Mouse (Mus musculus): ENCODE measurements around the gene Emc6. TPM values are rescaled to one million over a fixed set of nuclear protein-coding genes. Genes with fewer than 3 reads are reported as not detected.
A peak's percentile ranks its signal among the peaks of the same experiment; 100 is the strongest.

Emc6 gene
- polyA plus RNA-seq, 1 experiment from 2014 or later, result 169 TPM

GRCm38 (mm10) chr11:73137591-73138501 lies 39.0 kb downstream of the Emc6 start, which contains the start of gene Haspin:
Gene Haspin (minus strand): TSS chr11:73138294.
- peaks cover 10% of the 10 kb centered on the region; the same call in 1 of the 2 replicates for H3K36me3 ChIP-seq (replicated peaks; ENCODE audit: insufficient read depth, low read length)
- peak within 1 kb of the TSS; percentile 87 for H3K4me2 ChIP-seq (ENCODE audit: low read depth, low read length)
- peak within 1 kb of the TSS; percentile 58 for H3K27ac ChIP-seq (ENCODE audit: low read depth)
- peaks cover 34% of the 10 kb centered on the region for H3K4me1 ChIP-seq (ENCODE audit: insufficient read depth)
- H3K9ac ChIP-seq (replicated peaks), result peak within 1 kb of the TSS; percentile 96
- peak within 1 kb of the TSS; percentile 98 for H3K4me3 ChIP-seq (ENCODE audit: low read depth, low read length)
- ATAC-seq, result peak; percentile 98
- WGBS (ENCODE audit: insufficient replicate concordance), result under 1% methylated on average over 82 of the region's 84 CpGs
- no peaks in the 10 kb centered on the region for H3K27me3 ChIP-seq (ENCODE audit: insufficient read depth, low read length)
- peak; percentile 95 for DNase-seq
- TF ChIP-seq EP300 (IDR thresholded peaks at IDR 0.05; ENCODE audit: low read depth), result no peak
- peak; percentile 98 for TF ChIP-seq CTCF (IDR thresholded peaks at IDR 0.05; ENCODE audit: low read depth)
- H3K9me3 ChIP-seq (ENCODE audit: low read length), result no peaks in the 10 kb centered on the region

- Histone ChIP-seq H3K9ac (replicated peaks) (peak overlapping the region; percentile 96), H3K27ac (ENCODE audit: low read depth) (0 out of 2 replicates have a peak overlapping the region, but pooled peaks have one; percentile 58), H3K4me3 (ENCODE audit: low read depth, low read length) (peak overlapping the region; percentile 98), H3K4me2 (ENCODE audit: low read depth, low read length) (peak overlapping the region; percentile 87), H3K9me3 (ENCODE audit: low read length) (no peaks in the 10 kb centered on the region), H3K4me1 (ENCODE audit: insufficient read depth) (peaks cover 34% of the 10 kb centered on the region), H3K27me3 (ENCODE audit: insufficient read depth, low read length) (no peaks in the 10 kb centered on the region), H3K36me3 (replicated peaks; ENCODE audit: insufficient read depth, low read length) (peaks cover 13% of the 10 kb centered on the region; the same call in 1 of the 2 replicates)
- ATAC-seq (0 out of 2 replicates have a peak, but pooled peaks have one; percentile 3), DNase-seq (peak; percentile 24)
- 11% methylated on average over 11 of the region's 11 CpGs for WGBS (ENCODE audit: insufficient replicate concordance)
- TF ChIP-seq EP300 (IDR thresholded peaks at IDR 0.05; ENCODE audit: low read depth) (no peak), CTCF (IDR thresholded peaks at IDR 0.05; ENCODE audit: low read depth) (no peak)
Measured at GRCm38 (mm10) chr11:73137116-73137515, 39.7 kb downstream of the Emc6 start.

- no peak for TF ChIP-seq CTCF (IDR thresholded peaks at IDR 0.05; ENCODE audit: low read depth)
- no peak for TF ChIP-seq EP300 (IDR thresholded peaks at IDR 0.05; ENCODE audit: low read depth)
- peak overlapping the region; percentile 98 for H3K4me3 ChIP-seq (ENCODE audit: low read depth, low read length)
- H3K9me3 ChIP-seq (ENCODE audit: low read length), result no peaks in the 10 kb centered on the region
- DNase-seq, result no peak
- H3K4me1 ChIP-seq (ENCODE audit: insufficient read depth), result peaks cover 34% of the 10 kb centered on the region
- H3K27ac ChIP-seq (ENCODE audit: low read depth), result no peak overlapping the region
- H3K27me3 ChIP-seq (ENCODE audit: insufficient read depth, low read length), result no peaks in the 10 kb centered on the region
- ATAC-seq, result no peak
- peak overlapping the region; percentile 96 for H3K9ac ChIP-seq (replicated peaks)
- WGBS (ENCODE audit: insufficient replicate concordance), result 42% methylated on average over 6 of the region's 6 CpGs
- peak overlapping the region; percentile 87 for H3K4me2 ChIP-seq (ENCODE audit: low read depth, low read length)
- H3K36me3 ChIP-seq (replicated peaks; ENCODE audit: insufficient read depth, low read length), result peaks cover 13% of the 10 kb centered on the region; the same call in 1 of the 2 replicates
Measured at GRCm38 (mm10) chr11:73136587-73136986, 40.2 kb downstream of the Emc6 start.

GRCm38 (mm10) chr11:73134222-73134621 lies 42.6 kb downstream of the Emc6 start:
- Histone ChIP-seq H3K36me3 (replicated peaks; ENCODE audit: insufficient read depth, low read length) (peaks cover 13% of the 10 kb centered on the region; the same call in 1 of the 2 replicates), H3K9me3 (ENCODE audit: low read length) (no peaks in the 10 kb centered on the region), H3K4me2 (ENCODE audit: low read depth, low read length) (peak overlapping the region; percentile 87), H3K9ac (replicated peaks) (peak overlapping the region; percentile 96; the same call in 1 of the 2 replicates), H3K27ac (ENCODE audit: low read depth) (no peak overlapping the region), H3K4me3 (ENCODE audit: low read depth, low read length) (0 out of 2 replicates have a peak overlapping the region, but pooled peaks have one; percentile 98), H3K27me3 (ENCODE audit: insufficient read depth, low read length) (no peaks in the 10 kb centered on the region), H3K4me1 (ENCODE audit: insufficient read depth) (peaks cover 34% of the 10 kb centered on the region)
- DNase-seq (no peak), ATAC-seq (no peak)
- no peak for TF ChIP-seq EP300 (IDR thresholded peaks at IDR 0.05; ENCODE audit: low read depth)
- TF ChIP-seq CTCF (IDR thresholded peaks at IDR 0.05; ENCODE audit: low read depth), result no peak
- WGBS (ENCODE audit: insufficient replicate concordance), result 80% methylated on average over 5 of the region's 5 CpGs

GRCm38 (mm10) chr11:73132999-73133398 lies 43.8 kb downstream of the Emc6 start:
- WGBS (ENCODE audit: insufficient replicate concordance), result 56% methylated on average over 6 of the region's 6 CpGs
- no peak for DNase-seq
- no peak overlapping the region for H3K9ac ChIP-seq (replicated peaks)
- no peak overlapping the region for H3K4me3 ChIP-seq (ENCODE audit: low read depth, low read length)
- TF ChIP-seq CTCF (IDR thresholded peaks at IDR 0.05; ENCODE audit: low read depth) (no peak), EP300 (IDR thresholded peaks at IDR 0.05; ENCODE audit: low read depth) (no peak)
- peaks cover 28% of the 10 kb centered on the region for H3K4me1 ChIP-seq (ENCODE audit: insufficient read depth)
- no peak overlapping the region for H3K27ac ChIP-seq (ENCODE audit: low read depth)
- no peaks in the 10 kb centered on the region for H3K27me3 ChIP-seq (ENCODE audit: insufficient read depth, low read length)
- ATAC-seq, result no peak
- no peaks in the 10 kb centered on the region for H3K9me3 ChIP-seq (ENCODE audit: low read length)
- H3K36me3 ChIP-seq (replicated peaks; ENCODE audit: insufficient read depth, low read length), result peaks cover 13% of the 10 kb centered on the region; the same call in 1 of the 2 replicates
- H3K4me2 ChIP-seq (ENCODE audit: low read depth, low read length), result no peak overlapping the region

GRCm38 (mm10) chr11:73131020-73131419 lies 45.8 kb downstream of the Emc6 start:
- no peak overlapping the region for H3K4me2 ChIP-seq (ENCODE audit: low read depth, low read length)
- no peak overlapping the region for H3K27ac ChIP-seq (ENCODE audit: low read depth)
- no peaks in the 10 kb centered on the region for H3K9me3 ChIP-seq (ENCODE audit: low read length)
- 41% methylated on average over 7 of the region's 7 CpGs for WGBS (ENCODE audit: insufficient replicate concordance)
- H3K4me3 ChIP-seq (ENCODE audit: low read depth, low read length), result no peak overlapping the region
- DNase-seq, result no peak
- TF ChIP-seq CTCF (IDR thresholded peaks at IDR 0.05; ENCODE audit: low read depth), result peak; percentile 68
- no peak for TF ChIP-seq EP300 (IDR thresholded peaks at IDR 0.05; ENCODE audit: low read depth)
- H3K36me3 ChIP-seq (replicated peaks; ENCODE audit: insufficient read depth, low read length), result peaks cover 13% of the 10 kb centered on the region; the same call in 1 of the 2 replicates
- no peaks in the 10 kb centered on the region for H3K27me3 ChIP-seq (ENCODE audit: insufficient read depth, low read length)
- H3K9ac ChIP-seq (replicated peaks), result no peak overlapping the region
- peaks cover 15% of the 10 kb centered on the region for H3K4me1 ChIP-seq (ENCODE audit: insufficient read depth)
- peak; percentile 35; the same call in 1 of the 2 replicates for ATAC-seq
